Mouse (Mus musculus) heart, postnatal 0 days (tissue): ENCODE measurements around the gene Sox6.

ENCODE experiments used
- CTCF ChIP-seq: IDR thresholded peaks from 2 replicates; pipeline ENCODE4 v1.5.1; 2016; ENCODE audit warnings: antibody characterized with exemption, control low read depth, low read depth
- EP300 ChIP-seq: IDR thresholded peaks from 2 replicates; pipeline ENCODE4 v1.6.1; 2016; ENCODE audit warnings: antibody characterized with exemption, low read depth

DNA sequence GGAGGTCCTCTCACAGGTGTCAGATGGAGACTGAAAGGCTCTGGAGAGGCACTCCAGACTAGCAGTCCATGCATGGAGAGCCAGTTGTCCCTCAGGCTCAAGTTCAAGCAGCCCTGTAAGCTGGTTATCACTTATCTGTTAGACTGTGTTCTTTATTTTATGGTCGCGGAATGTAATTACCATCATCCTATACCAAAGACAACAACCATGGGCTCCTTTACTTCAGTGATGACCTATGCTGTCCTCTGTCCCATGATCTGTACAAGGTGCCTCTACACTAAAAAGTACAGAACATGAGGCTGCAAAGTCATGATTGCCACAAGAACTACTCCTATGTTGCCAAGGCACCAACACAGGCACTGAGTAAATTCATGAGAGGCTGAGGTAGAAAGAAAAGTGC, 259.1 kb downstream of the Sox6 start:
- TF ChIP-seq CTCF = no peak
- no peak for TF ChIP-seq EP300
